Mouse (Mus musculus) midbrain, embryonic 11.5 days (tissue): ENCODE measurements around the gene Acin1. TPM values are rescaled to one million over a fixed set of nuclear protein-coding genes. Genes with fewer than 3 reads are reported as not detected.

Experiments
- ATAC-seq: fragments of 200-750 bp; cut with Nextera tagmentation; 2 replicates; pipeline ENCODE4 v1.8.0; 2017; ENCODE audit warnings: moderate TSS enrichment, moderate library complexity; ENCODE audit not compliant: low FRiP score
- DNase-seq: peaks from one replicate; pipeline ENCODE4 v3.0.0; 2015; ENCODE audit warnings: low spot score; ENCODE audit errors: missing footprints
- H3K27ac ChIP-seq: fragments of 300-500 bp; sonication (generic); 2 replicates; pipeline ENCODE4 v1.5.1; 2014; ENCODE audit warnings: low read depth, low read length
- H3K27me3 ChIP-seq: fragments of 300-500 bp; sonication (generic); 2 replicates; pipeline ENCODE4 v1.6.1; 2014; ENCODE audit warnings: mild to moderate bottlenecking, low read length, moderate library complexity, mixed read lengths; ENCODE audit not compliant: control insufficient read depth, insufficient read depth
- H3K36me3 ChIP-seq: fragments of 300-500 bp; sonication (generic); 2 replicates; pipeline ENCODE4 v1.6.1; 2014; ENCODE audit warnings: mild to moderate bottlenecking, low read length, moderate library complexity, mixed read lengths; ENCODE audit not compliant: control insufficient read depth, insufficient read depth
- H3K4me1 ChIP-seq: fragments of 300-500 bp; sonication (generic); 2 replicates; pipeline ENCODE4 v1.6.1; 2014; ENCODE audit warnings: low read length; ENCODE audit not compliant: control insufficient read depth, insufficient read depth
- H3K4me2 ChIP-seq: fragments of 300-500 bp; sonication (generic); 2 replicates; pipeline ENCODE4 v1.6.1; 2014; ENCODE audit warnings: mild to moderate bottlenecking, moderate library complexity
- H3K4me3 ChIP-seq: fragments of 300-500 bp; sonication (generic); 2 replicates; pipeline ENCODE4 v1.5.1; 2014; ENCODE audit warnings: low read depth, low read length
- H3K9ac ChIP-seq: fragments of 300-500 bp; sonication (generic); 2 replicates; pipeline ENCODE4 v1.6.1; 2014; ENCODE audit warnings: low read length
- H3K9me3 ChIP-seq: fragments of 300-500 bp; sonication (generic); 2 replicates; pipeline ENCODE4 v1.6.1; 2016; ENCODE audit warnings: low read length; ENCODE audit not compliant: control insufficient read depth
- WGBS: fragments of 180-500 bp; shearing (Covaris S2); extraction: QIAGEN DNeasy Blood & Tissue Kit; methylation state at CpG from one replicate; pipeline ENCODE4 v1.1.7; 2014; 5-methylcytosine and 5-hydroxymethylcytosine counted together
- microRNA counts: library from miRNA; unstranded; fragments of <30 nt; microRNA quantifications from one replicate; lab custom pipeline; 2015
- microRNA-seq: library from miRNA; unstranded; fragments of <30 nt; microRNA quantifications from one replicate; pipeline ENCODE4, GENCODE M21; 2017
- polyA plus RNA-seq: library from polyadenylated mRNA; unstranded; fragments of >200 nt; fragmentation: Nextera tagmentation; extraction: Ambion mirVana; gene quantifications from 2 replicates; pipeline ENCODE4 v1.2.1, GENCODE M21; 2014

Gene Acin1
- polyA plus RNA-seq, 1 experiment from 2014 or later = 145 TPM

GRCm38 (mm10) chr14:54602613-54603012, 84.1 kb downstream of the Acin1 start:
- H3K9ac ChIP-seq = peak overlapping the region; percentile 70
- DNase-seq (no peak), ATAC-seq (peak; percentile 3; the same call in 1 of the 2 replicates)
- H3K27ac ChIP-seq = peak overlapping the region; percentile 52
- no peaks in the 10 kb centered on the region for H3K9me3 ChIP-seq
- H3K4me2 ChIP-seq = peak overlapping the region; percentile 34
- H3K27me3 ChIP-seq = no peaks in the 10 kb centered on the region
- peaks cover 13% of the 10 kb centered on the region for H3K4me1 ChIP-seq
- 58% methylated on average over 4 of the region's 4 CpGs for WGBS
- peak overlapping the region; percentile 51 for H3K4me3 ChIP-seq
- no peaks in the 10 kb centered on the region for H3K36me3 ChIP-seq

GRCm38 (mm10) chr14:54601601-54602000, 85.1 kb downstream of the Acin1 start:
- no peak overlapping the region for H3K27ac ChIP-seq
- ATAC-seq (no peak), DNase-seq (no peak)
- H3K4me3 ChIP-seq = no peak overlapping the region
- H3K36me3 ChIP-seq = no peaks in the 10 kb centered on the region
- 90% methylated on average over 2 of the region's 2 CpGs for WGBS
- no peak overlapping the region for H3K4me2 ChIP-seq
- H3K9ac ChIP-seq = no peak overlapping the region
- H3K27me3 ChIP-seq = no peaks in the 10 kb centered on the region
- H3K4me1 ChIP-seq = peaks cover 13% of the 10 kb centered on the region
- H3K9me3 ChIP-seq = no peaks in the 10 kb centered on the region

GRCm38 (mm10) chr14:54597084-54597483, 89.6 kb downstream of the Acin1 start:
- ATAC-seq (no peak), DNase-seq (peak; percentile 86)
- no peak overlapping the region for H3K4me3 ChIP-seq
- H3K9ac ChIP-seq = no peak overlapping the region
- 77% methylated on average over 7 of the region's 7 CpGs for WGBS
- no peaks in the 10 kb centered on the region for H3K27me3 ChIP-seq
- H3K4me1 ChIP-seq = no peaks in the 10 kb centered on the region
- H3K36me3 ChIP-seq = peaks cover 3% of the 10 kb centered on the region
- H3K9me3 ChIP-seq = no peaks in the 10 kb centered on the region
- H3K4me2 ChIP-seq = no peak overlapping the region
- H3K27ac ChIP-seq = no peak overlapping the region

GRCm38 (mm10) chr14:54594631-54595414, 91.9 kb downstream of the Acin1 start:
- Histone ChIP-seq H3K9me3 (no peaks in the 10 kb centered on the region), H3K4me2 (no peak overlapping the region), H3K36me3 (peaks cover 3% of the 10 kb centered on the region), H3K4me1 (no peaks in the 10 kb centered on the region), H3K9ac (no peak overlapping the region), H3K27ac (no peak overlapping the region), H3K4me3 (no peak overlapping the region), H3K27me3 (no peaks in the 10 kb centered on the region)
- no peak for ATAC-seq
- no peak for DNase-seq
- whole genome bisulfite sequencing = 70% methylated on average over 27 of the region's 28 CpGs

GRCm38 (mm10) chr14:54594055-54594454, 92.7 kb downstream of the Acin1 start:
- no peaks in the 10 kb centered on the region for H3K9me3 ChIP-seq
- no peak overlapping the region for H3K4me2 ChIP-seq
- no peaks in the 10 kb centered on the region for H3K4me1 ChIP-seq
- ATAC-seq (no peak), DNase-seq (no peak)
- H3K4me3 ChIP-seq = no peak overlapping the region
- peaks cover 3% of the 10 kb centered on the region for H3K36me3 ChIP-seq
- no peak overlapping the region for H3K27ac ChIP-seq
- H3K27me3 ChIP-seq = no peaks in the 10 kb centered on the region
- 94% methylated on average over 3 of the region's 3 CpGs for WGBS
- H3K9ac ChIP-seq = no peak overlapping the region

- H3K27me3 ChIP-seq = no peaks in the 10 kb centered on the region
- DNase-seq (no peak), ATAC-seq (no peak)
- H3K27ac ChIP-seq = peak overlapping the region; percentile 16; the same call in 1 of the 2 replicates
- no peaks in the 10 kb centered on the region for H3K4me1 ChIP-seq
- 80% methylated on average over 10 of the region's 10 CpGs for WGBS
- no peak overlapping the region for H3K9ac ChIP-seq
- H3K4me2 ChIP-seq = no peak overlapping the region
- no peak overlapping the region for H3K4me3 ChIP-seq
- H3K9me3 ChIP-seq = no peaks in the 10 kb centered on the region
- peaks cover 3% of the 10 kb centered on the region for H3K36me3 ChIP-seq
Observed at GRCm38 (mm10) chr14:54592319-54592934, 94.3 kb downstream of the Acin1 start.

MicroRNA genes within 50 kb of the gene (microRNA counts, 519-probe panel; counts per million panel counts)
- not detected for microRNA mmu-miR-686 (lab: Ali Mortazavi, UCI)

Small RNAs within 50 kb of the gene (microRNA-seq; reads per million reads assigned to microRNA genes)
- gene Mir686 (not detected), gene Mir6948 (1.7 reads per million)

Other genes with a start within 250 kb of the Acin1 start
- 15.8 and 19.5 TPM in 2 replicates for gene Lrp10, start 222.8 kb downstream of the Acin1 start, polyA plus RNA-seq
- 33.6 and 34.4 TPM in 2 replicates for gene Rem2, start 210.8 kb downstream of the Acin1 start, polyA plus RNA-seq
- gene Prmt5, start 169.4 kb downstream of the Acin1 start, polyA plus RNA-seq = 137 and 139 TPM in 2 replicates
- 35.3 and 41.9 TPM in 2 replicates for gene Haus4, start 132.3 kb downstream of the Acin1 start, polyA plus RNA-seq
- 24.3 and 25.1 TPM in 2 replicates for gene Ajuba, start 109.4 kb downstream of the Acin1 start, polyA plus RNA-seq
- 5.9 and 8.5 TPM in 2 replicates for gene 4931414P19Rik, start 80.9 kb downstream of the Acin1 start, polyA plus RNA-seq
- 396 and 453 TPM in 2 replicates for gene Psmb5, start 68.9 kb downstream of the Acin1 start, polyA plus RNA-seq
- gene Psmb11, start 65.5 kb downstream of the Acin1 start, polyA plus RNA-seq = 0.04 TPM in 1 of 2 replicates, not detected in the other
- gene Gm17606, start 46.0 kb downstream of the Acin1 start, polyA plus RNA-seq = not detected in 2 replicates
- gene Cdh24, start 45.6 kb downstream of the Acin1 start, polyA plus RNA-seq = 5.8 and 6.9 TPM in 2 replicates
- gene 1700123O20Rik, start 715 bp downstream of the Acin1 start, polyA plus RNA-seq = 95.7 and 96.7 TPM in 2 replicates
- 0.11 and 0.22 TPM in 2 replicates for gene Gm29776, start 11.9 kb upstream of the Acin1 start, polyA plus RNA-seq
- 0.12 TPM in 1 of 2 replicates, not detected in the other for gene Cebpe, start 25.2 kb upstream of the Acin1 start, polyA plus RNA-seq
- 2.8 and 3.0 TPM in 2 replicates for gene Slc7a8, start 95.0 kb upstream of the Acin1 start, polyA plus RNA-seq
- gene Rnf212b, start 127.2 kb upstream of the Acin1 start, polyA plus RNA-seq = not detected in 2 replicates
- gene Homez, start 184.0 kb upstream of the Acin1 start, polyA plus RNA-seq = 13.2 and 19.9 TPM in 2 replicates
- 0.23 and 0.68 TPM in 2 replicates for gene Ppp1r3e, start 190.6 kb upstream of the Acin1 start, polyA plus RNA-seq
- gene Bcl2l2, start 196.4 kb upstream of the Acin1 start, polyA plus RNA-seq = 2.4 and 3.3 TPM in 2 replicates
- gene Gm20521, start 196.5 kb upstream of the Acin1 start, polyA plus RNA-seq = not detected in 2 replicates
- gene Pabpn1, start 205.6 kb upstream of the Acin1 start, polyA plus RNA-seq = 166 and 173 TPM in 2 replicates
- 35.4 and 36.0 TPM in 2 replicates for gene Slc22a17, start 226.2 kb upstream of the Acin1 start, polyA plus RNA-seq
- gene Efs, start 239.2 kb upstream of the Acin1 start, polyA plus RNA-seq = 24.4 and 27.6 TPM in 2 replicates
- not detected in 2 replicates for gene Il25, start 245.8 kb upstream of the Acin1 start, polyA plus RNA-seq
- gene Cmtm5, start 249.3 kb upstream of the Acin1 start, polyA plus RNA-seq = 0.19 and 0.71 TPM in 2 replicates